Mouse (Mus musculus) stomach, postnatal 0 days (tissue): ENCODE measurements around the gene Tal1.

Experiments
- CTCF ChIP-seq: IDR thresholded peaks from 2 replicates; pipeline ENCODE4 v1.5.1; 2016; ENCODE audit warnings: antibody characterized with exemption, low read depth, mild to moderate bottlenecking, moderate library complexity
- EP300 ChIP-seq: optimal IDR thresholded peaks from 2 replicates; pipeline ENCODE3; 2016; ENCODE audit warnings: antibody characterized with exemption

DNA sequence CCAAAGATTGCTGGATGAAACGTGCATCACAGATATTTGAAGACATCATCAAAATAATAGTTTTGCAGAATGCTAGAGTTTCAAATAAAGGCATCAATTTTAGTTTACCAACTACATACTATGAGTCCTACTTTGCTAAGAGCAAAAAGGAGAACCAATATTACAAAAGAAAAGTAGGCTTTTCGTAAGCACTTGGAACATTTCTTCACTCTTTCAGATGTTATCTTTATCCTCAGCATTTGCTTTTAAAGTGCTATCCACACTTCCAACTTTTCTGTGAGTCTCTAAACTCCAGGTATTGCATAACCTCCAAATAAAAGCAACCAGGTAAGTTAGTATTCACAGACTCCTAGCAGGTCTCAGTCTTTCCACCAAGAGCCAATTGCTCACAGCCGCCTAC is 63.4 kb downstream of the Tal1 start:
- TF ChIP-seq CTCF (no peak), EP300 (no peak)
